Mouse (Mus musculus) bone marrow, adult 2 months (tissue): Measurements from ENCODE around the gene Man1b1.
A peak's percentile ranks its signal among the peaks of the same experiment; 100 is the strongest.

Source experiments
- CTCF ChIP-seq: fragments of 200-500 bp; IDR thresholded peaks from 2 replicates; pipeline ENCODE4 v1.5.1; 2011; ENCODE audit warnings: low read length, control low read depth; ENCODE audit not compliant: control insufficient read depth, insufficient read depth
- POLR2A ChIP-seq: fragments of 200-500 bp; IDR thresholded peaks from 2 replicates; pipeline ENCODE4 v1.6.1; 2011; ENCODE audit warnings: low read depth, mild to moderate bottlenecking, control low read depth, low read length, borderline replicate concordance; ENCODE audit not compliant: control insufficient read depth

- TF ChIP-seq POLR2A: peak; percentile 78
- TF ChIP-seq CTCF: no peak
Measured at GRCm38 (mm10) chr2:25371764-25372643, 39.9 kb downstream of the Man1b1 start, which contains the start of gene Sapcd2.
